Mouse (Mus musculus): Measurements from ENCODE around the gene Vil1. TPM values are rescaled to one million over a fixed set of nuclear protein-coding genes. Genes with fewer than 3 reads are reported as not detected.
A peak's percentile ranks its signal among the peaks of the same experiment; 100 is the strongest.
"Not testable (repeated sequence)": the region's sequence is repeated elsewhere in the genome, so short reads cannot be mapped to it uniquely, and the experiment has no call there.

Vil1 gene
- total RNA-seq, 2 experiments from 2014 or later: not detected

GRCm38 (mm10) chr1:74386363-74386713 lies 22.8 kb upstream of the Vil1 start:
- ATAC-seq (replicated peaks; ENCODE audit: low FRiP score, poor library complexity, severe bottlenecking): no peak

GRCm38 (mm10) chr1:74386714-74387385 lies 22.3 kb upstream of the Vil1 start:
- ATAC-seq (replicated peaks; ENCODE audit: low FRiP score, poor library complexity, severe bottlenecking): peak; percentile 72

- ATAC-seq (replicated peaks; ENCODE audit: low FRiP score, poor library complexity, severe bottlenecking): no peak
These were observed 21.7 kb upstream of the Vil1 start for GRCm38 (mm10) chr1:74387386-74387988.

- no peak for ATAC-seq (replicated peaks; ENCODE audit: low FRiP score, poor library complexity, severe bottlenecking)
These were observed 20.7 kb upstream of the Vil1 start for GRCm38 (mm10) chr1:74388398-74388920.

- ATAC-seq (replicated peaks; ENCODE audit: low FRiP score, poor library complexity, severe bottlenecking): no peak
These were observed 19.3 kb upstream of the Vil1 start for GRCm38 (mm10) chr1:74389831-74390286.

GRCm38 (mm10) chr1:74390287-74390906 lies 18.8 kb upstream of the Vil1 start:
- ATAC-seq (replicated peaks; ENCODE audit: low FRiP score, poor library complexity, severe bottlenecking): 0 out of 2 replicates have a peak, but pooled peaks have one; percentile 18

- ATAC-seq (replicated peaks; ENCODE audit: low FRiP score, poor library complexity, severe bottlenecking): peak; percentile 59
These were observed 18.0 kb upstream of the Vil1 start, which contains the start of gene Ctdsp1 for GRCm38 (mm10) chr1:74390924-74391748. Gene Ctdsp1, plus strand, starts transcription at chr1:74391509.

GRCm38 (mm10) chr1:74391844-74392441 lies 17.2 kb upstream of the Vil1 start:
- peak; percentile 47 for ATAC-seq (replicated peaks; ENCODE audit: low FRiP score, poor library complexity, severe bottlenecking)

- ATAC-seq (replicated peaks; ENCODE audit: low FRiP score, poor library complexity, severe bottlenecking): no peak
These were observed 16.7 kb upstream of the Vil1 start for GRCm38 (mm10) chr1:74392446-74392994.

GRCm38 (mm10) chr1:74393010-74393409 lies 16.2 kb upstream of the Vil1 start:
- no peak for ATAC-seq (replicated peaks; ENCODE audit: low FRiP score, poor library complexity, severe bottlenecking)

GRCm38 (mm10) chr1:74393697-74394096 lies 15.5 kb upstream of the Vil1 start:
- ATAC-seq (replicated peaks; ENCODE audit: low FRiP score, poor library complexity, severe bottlenecking): no peak

GRCm38 (mm10) chr1:74394311-74394710 lies 14.9 kb upstream of the Vil1 start:
- no peak for ATAC-seq (replicated peaks; ENCODE audit: low FRiP score, poor library complexity, severe bottlenecking)

GRCm38 (mm10) chr1:74394858-74395257 lies 14.3 kb upstream of the Vil1 start:
- ATAC-seq (replicated peaks; ENCODE audit: low FRiP score, poor library complexity, severe bottlenecking): no peak

- ATAC-seq (replicated peaks; ENCODE audit: low FRiP score, poor library complexity, severe bottlenecking): no peak
These were observed 13.9 kb upstream of the Vil1 start for GRCm38 (mm10) chr1:74395290-74395689.

- ATAC-seq (replicated peaks; ENCODE audit: low FRiP score, poor library complexity, severe bottlenecking): not testable (repeated sequence)
These were observed 12.5 kb upstream of the Vil1 start for GRCm38 (mm10) chr1:74396456-74397222.

GRCm38 (mm10) chr1:74397268-74397918 lies 11.8 kb upstream of the Vil1 start:
- ATAC-seq (replicated peaks; ENCODE audit: low FRiP score, poor library complexity, severe bottlenecking): peak; percentile 90

GRCm38 (mm10) chr1:74397919-74398451 lies 11.2 kb upstream of the Vil1 start:
- peak; percentile 40 for ATAC-seq (replicated peaks; ENCODE audit: low FRiP score, poor library complexity, severe bottlenecking)

GRCm38 (mm10) chr1:74400531-74400930 lies 8.6 kb upstream of the Vil1 start:
- no peak for ATAC-seq (replicated peaks; ENCODE audit: low FRiP score, poor library complexity, severe bottlenecking)

Measured in erythroblast, adult 5-6 weeks (primary cell).